Mouse (Mus musculus): ENCODE measurements around the gene Smim20.

DNA sequence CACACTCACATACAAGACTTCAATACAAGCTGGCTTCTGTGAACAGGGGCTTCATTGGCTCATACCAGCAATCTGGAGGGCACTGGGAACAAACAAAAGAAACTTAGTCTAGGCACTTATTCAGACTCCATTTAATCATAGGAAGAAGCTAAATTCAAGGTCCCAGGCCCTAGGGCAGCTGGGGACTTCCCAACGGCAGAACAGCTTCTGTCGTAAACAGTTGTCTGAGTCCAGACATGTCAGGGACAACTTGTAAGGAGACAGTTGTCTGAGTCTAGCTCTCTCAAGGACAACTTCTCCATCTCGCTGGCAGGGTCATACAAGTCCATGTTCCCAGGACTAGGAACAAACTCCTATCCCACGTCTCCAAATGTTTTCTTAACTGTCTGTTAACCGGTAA lies 2.8 kb upstream of the Smim20 start:
- no peak for TF ChIP-seq POLR2A (IDR thresholded peaks at IDR 0.05; ENCODE audit: low read depth, low read length)
- TF ChIP-seq CTCF (IDR thresholded peaks at IDR 0.05; ENCODE audit: extremely low read depth, insufficient read length, insufficient replicate concordance, low read depth, low read length): no peak
